Mouse (Mus musculus) liver, embryonic 14.5 days (tissue): Measurements from ENCODE around the gene Zfp385a. TPM values are rescaled to one million over a fixed set of nuclear protein-coding genes. Genes with fewer than 3 reads are reported as not detected.

Source experiments
- ATAC-seq: fragments of 200-750 bp; cut with Nextera tagmentation; 2 replicates; pipeline ENCODE4 v1.8.0; 2017; ENCODE audit warnings: moderate number of reproducible peaks, mild to moderate bottlenecking, moderate library complexity; ENCODE audit not compliant: insufficient read depth
- DNase-seq, 3 experiments: peaks; one replicate each; pipeline ENCODE4 v3.0.0-alpha.2; 2012 to 2013; ENCODE audit warnings: low read depth in 3 of 3, low spot score in 3 of 3
- H3K27ac ChIP-seq: fragments of 300-500 bp; sonication (generic); 2 replicates; pipeline ENCODE4 v1.5.1; 2014; ENCODE audit warnings: moderate library complexity, mild to moderate bottlenecking, control low read depth, inconsistent platforms
- H3K27me3 ChIP-seq: fragments of 300-500 bp; sonication (generic); 2 replicates; pipeline ENCODE4 v1.6.1; 2014; ENCODE audit warnings: mild to moderate bottlenecking, low read length, moderate library complexity; ENCODE audit not compliant: control insufficient read depth, insufficient read depth
- H3K36me3 ChIP-seq: fragments of 300-500 bp; sonication (generic); replicated peaks from 2 replicates; pipeline ENCODE4 v1.6.1; 2014; ENCODE audit warnings: low read depth; ENCODE audit not compliant: control insufficient read depth, insufficient read depth
- H3K4me1 ChIP-seq, 2 experiments: fragments of 200-500 bp in 1 of 2; fragments of 300-500 bp in 1 of 2; sonication (generic) in 1 of 2; replicated peaks; 2 replicates each; pipeline ENCODE4 v1.6.1; 2012 to 2014; ENCODE audit warnings: antibody characterized with exemption in 1 of 2, inconsistent platforms in 1 of 2, low read length in 1 of 2; ENCODE audit not compliant: control insufficient read depth in 2 of 2, insufficient read depth in 2 of 2
- H3K4me2 ChIP-seq: fragments of 300-500 bp; sonication (generic); 2 replicates; pipeline ENCODE4 v1.6.1; 2014; ENCODE audit warnings: low read depth, mild to moderate bottlenecking, control low read depth, moderate library complexity
- H3K4me3 ChIP-seq, 2 experiments: fragments of 200-500 bp in 1 of 2; fragments of 300-500 bp in 1 of 2; sonication (generic) in 1 of 2; 2 replicates each; pipeline ENCODE4 v1.5.1; 2012 to 2014; ENCODE audit warnings: low read depth in 2 of 2, low read length in 2 of 2, mild to moderate bottlenecking in 2 of 2, control low read depth in 1 of 2, inconsistent platforms in 1 of 2, moderate library complexity in 1 of 2; ENCODE audit not compliant: insufficient read depth in 1 of 2
- H3K9ac ChIP-seq: fragments of 300-500 bp; sonication (generic); replicated peaks from 2 replicates; pipeline ENCODE4 v1.6.1; 2014; ENCODE audit warnings: mild to moderate bottlenecking, control low read depth, moderate library complexity
- H3K9me3 ChIP-seq: fragments of 300-500 bp; sonication (generic); 2 replicates; pipeline ENCODE4 v1.6.1; 2016; ENCODE audit warnings: low read length, mixed read lengths; ENCODE audit not compliant: control insufficient read depth
- CTCF ChIP-seq: IDR thresholded peaks from 2 replicates; pipeline ENCODE4 v1.5.1; 2016; ENCODE audit warnings: antibody characterized with exemption, low read depth, control low read depth
- EP300 ChIP-seq: IDR thresholded peaks from 2 replicates; pipeline ENCODE4 v1.6.1; 2016; ENCODE audit warnings: antibody characterized with exemption, low read depth
- WGBS: fragments of 180-500 bp; shearing (Covaris S2); extraction: QIAGEN DNeasy Blood & Tissue Kit; methylation state at CpG from one replicate; pipeline ENCODE4 v1.1.7; 2014; ENCODE audit not compliant: insufficient replicate concordance; 5-methylcytosine and 5-hydroxymethylcytosine counted together
- polyA plus RNA-seq, 2 experiments: library from polyadenylated mRNA; depleted of rRNA in 1 of 2; stranded (reverse) in 1 of 2; unstranded in 1 of 2; fragments of >200 nt; fragmentation: Nextera tagmentation in 1 of 2; extraction: Ambion mirVana in 1 of 2; gene quantifications; 2 replicates each; pipeline versions ENCODE4 v1.2.1 to v1.2.3; 2012 to 2014

Zfp385a gene
- polyA plus RNA-seq, 2 experiments: 4.7 to 4.9 TPM

DNA sequence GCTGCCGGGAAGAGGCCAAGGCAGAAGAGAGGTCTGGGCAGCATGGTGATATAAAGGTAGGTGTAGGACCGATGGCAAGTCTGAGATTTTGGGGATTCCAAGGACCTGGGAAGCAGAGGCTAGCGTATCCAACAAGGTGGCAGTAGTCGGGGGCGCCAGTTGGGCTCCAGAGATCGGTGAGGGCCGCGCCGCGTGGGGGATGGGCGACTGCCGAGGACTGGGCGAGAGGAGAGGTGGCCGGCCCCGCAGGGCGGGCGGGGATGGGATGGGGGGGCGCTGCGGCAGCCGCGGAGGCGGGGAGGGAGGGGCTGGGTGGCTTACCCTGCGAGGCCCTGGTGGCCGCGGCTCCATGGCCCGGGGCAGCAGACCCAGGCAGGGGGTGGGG is 16.8 kb downstream of the Zfp385a start:
- H3K9ac ChIP-seq: peak overlapping the region; percentile 42
- no peaks in the 10 kb centered on the region for H3K36me3 ChIP-seq
- no peaks in the 10 kb centered on the region for H3K27me3 ChIP-seq
- H3K4me2 ChIP-seq: peak overlapping the region; percentile 68
- no peak for DNase-seq
- WGBS: 4% methylated on average over 14 of the region's 26 CpGs
- peaks cover 0 to 8% of the 10 kb centered on the region in 2 experiments; a peak in 2 of 4 replicates for H3K4me1 ChIP-seq
- ATAC-seq: peak; percentile 61
- H3K9me3 ChIP-seq: no peaks in the 10 kb centered on the region
- TF ChIP-seq EP300: no peak
- no peak for TF ChIP-seq CTCF
- H3K4me3 ChIP-seq: peak overlapping the region; percentile 55 to 57
- H3K27ac ChIP-seq: no peak overlapping the region

GRCm38 (mm10) chr15:103322396-103322795 is 17.5 kb downstream of the Zfp385a start:
- H3K27ac ChIP-seq: no peak overlapping the region
- TF ChIP-seq EP300 (no peak), CTCF (no peak)
- no peak for ATAC-seq
- peak overlapping the region in 1 of 2 experiments; percentile 57; a peak in 1 of 4 replicates for H3K4me3 ChIP-seq
- no peak overlapping the region for H3K9ac ChIP-seq
- no peak for DNase-seq
- H3K4me2 ChIP-seq: peak overlapping the region; percentile 68
- no peaks in the 10 kb centered on the region for H3K27me3 ChIP-seq
- H3K4me1 ChIP-seq: peaks cover 0 to 8% of the 10 kb centered on the region in 2 experiments; a peak in 2 of 4 replicates
- 79% methylated on average over 4 of the region's 4 CpGs for WGBS
- H3K9me3 ChIP-seq: no peaks in the 10 kb centered on the region
- no peaks in the 10 kb centered on the region for H3K36me3 ChIP-seq

DNA sequence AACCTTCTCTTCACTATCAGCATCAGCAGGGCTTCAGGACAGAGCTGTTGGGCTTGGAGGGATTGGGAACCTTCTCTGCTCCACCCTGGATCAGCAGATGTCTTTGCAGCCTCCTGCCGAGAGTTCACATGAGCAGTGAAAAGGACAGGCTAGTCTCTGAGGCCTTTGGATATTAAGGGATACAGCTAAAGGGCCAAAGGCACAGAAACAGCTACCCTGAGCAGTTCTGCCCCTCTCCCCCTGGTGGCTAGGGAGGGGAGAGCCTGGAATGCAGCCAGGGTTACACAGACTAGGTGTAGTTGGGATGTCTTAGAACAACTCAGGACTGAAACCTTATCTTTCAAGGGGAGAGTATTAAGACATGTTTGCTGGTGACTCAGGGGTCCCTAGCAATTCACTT is 18.8 kb downstream of the Zfp385a start:
- Histone ChIP-seq H3K9ac (no peak overlapping the region), H3K9me3 (no peaks in the 10 kb centered on the region), H3K36me3 (no peaks in the 10 kb centered on the region), H3K4me2 (no peak overlapping the region), H3K4me1 (peaks cover 0 to 8% of the 10 kb centered on the region in 2 experiments; a peak in 2 of 4 replicates), H3K27me3 (no peaks in the 10 kb centered on the region), H3K4me3 (no peak overlapping the region), H3K27ac (no peak overlapping the region)
- WGBS: 56% methylated on average over 1 of the region's 1 CpGs
- no peak for ATAC-seq
- no peak for DNase-seq
- peak; percentile 69 for TF ChIP-seq CTCF
- no peak for TF ChIP-seq EP300

DNA sequence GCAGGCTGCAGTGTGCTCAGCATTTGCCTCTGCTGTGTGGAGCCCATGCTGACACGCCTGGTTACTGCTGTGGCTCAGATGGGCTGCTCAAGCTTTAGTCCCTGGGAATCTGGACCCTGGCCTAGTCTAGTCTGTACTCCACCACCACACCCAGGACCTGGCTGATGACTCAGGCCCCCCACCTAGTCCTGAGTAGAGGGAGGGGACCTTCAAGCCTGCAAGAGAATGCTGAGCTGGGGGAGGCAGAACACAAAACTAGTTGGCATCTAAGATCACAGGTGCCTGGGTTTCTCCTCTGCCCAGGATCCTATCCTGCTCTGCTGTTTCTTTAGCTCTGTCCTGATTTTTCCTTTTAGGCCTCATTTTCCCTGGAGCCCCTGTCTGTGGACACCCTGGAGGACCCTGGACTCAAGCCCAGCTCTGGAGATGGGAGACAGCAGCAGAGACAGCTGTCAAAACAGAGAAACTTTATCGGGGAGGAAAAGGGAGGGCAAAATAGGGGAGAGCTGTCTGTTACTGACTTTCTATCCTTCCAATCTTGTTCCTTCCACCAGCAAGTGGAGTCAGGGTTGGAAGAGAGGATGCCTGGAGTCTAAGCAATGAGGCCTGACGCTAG is 21.6 kb downstream of the Zfp385a start:
- DNase-seq (no peak), ATAC-seq (no peak)
- Histone ChIP-seq H3K4me1 (peaks cover 0 to 4% of the 10 kb centered on the region in 2 experiments; a peak in 2 of 4 replicates), H3K36me3 (no peaks in the 10 kb centered on the region), H3K4me2 (no peak overlapping the region), H3K27ac (no peak overlapping the region), H3K27me3 (no peaks in the 10 kb centered on the region), H3K4me3 (no peak overlapping the region), H3K9ac (no peak overlapping the region), H3K9me3 (no peaks in the 10 kb centered on the region)
- 52% methylated on average over 3 of the region's 3 CpGs for WGBS
- TF ChIP-seq CTCF (no peak), EP300 (no peak)

DNA sequence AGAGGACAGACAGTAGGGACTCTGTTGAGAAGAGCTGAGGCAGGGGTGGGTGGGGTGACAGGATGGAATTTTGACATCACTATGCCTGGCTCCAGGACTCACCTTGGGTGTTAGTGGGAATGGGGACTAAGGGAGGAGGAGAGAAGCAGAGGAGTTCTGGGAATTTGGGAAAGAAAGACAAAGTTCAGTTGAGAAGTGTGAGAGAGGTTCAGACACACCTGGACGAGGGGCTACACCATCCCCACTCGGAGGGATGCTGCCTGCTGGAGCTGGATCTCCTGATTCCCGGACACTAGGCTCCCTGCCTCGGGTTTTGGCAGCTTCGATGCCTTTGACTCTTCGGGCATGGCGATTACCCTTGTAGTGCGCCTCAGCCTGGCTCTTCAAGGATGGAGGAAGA is 22.2 kb downstream of the Zfp385a start:
- H3K9ac ChIP-seq: no peak overlapping the region
- 73% methylated on average over 8 of the region's 8 CpGs for WGBS
- peaks cover 0 to under 1% of the 10 kb centered on the region in 2 experiments; a peak in 2 of 4 replicates for H3K4me1 ChIP-seq
- TF ChIP-seq CTCF (no peak), EP300 (no peak)
- ATAC-seq (no peak), DNase-seq (no peak)
- no peak overlapping the region for H3K27ac ChIP-seq
- no peaks in the 10 kb centered on the region for H3K9me3 ChIP-seq
- H3K27me3 ChIP-seq: no peaks in the 10 kb centered on the region
- H3K4me2 ChIP-seq: no peak overlapping the region
- H3K4me3 ChIP-seq: no peak overlapping the region
- no peaks in the 10 kb centered on the region for H3K36me3 ChIP-seq
